Mouse (Mus musculus) testis, adult 2 months (tissue): Measurements from ENCODE around the gene Foxn3.

Source experiments
- CTCF ChIP-seq: fragments of 200-500 bp; IDR thresholded peaks from 2 replicates; pipeline ENCODE4 v1.5.1; 2012; ENCODE audit warnings: low read depth, mild to moderate bottlenecking, inconsistent platforms, low read length, moderate library complexity; ENCODE audit not compliant: control insufficient read depth, insufficient read depth, insufficient replicate concordance
- POLR2A ChIP-seq: fragments of 200-500 bp; IDR thresholded peaks from 2 replicates; pipeline ENCODE4 v1.6.1; 2012; ENCODE audit warnings: low read depth, mild to moderate bottlenecking, inconsistent platforms, low read length, moderate library complexity; ENCODE audit not compliant: control insufficient read depth

DNA sequence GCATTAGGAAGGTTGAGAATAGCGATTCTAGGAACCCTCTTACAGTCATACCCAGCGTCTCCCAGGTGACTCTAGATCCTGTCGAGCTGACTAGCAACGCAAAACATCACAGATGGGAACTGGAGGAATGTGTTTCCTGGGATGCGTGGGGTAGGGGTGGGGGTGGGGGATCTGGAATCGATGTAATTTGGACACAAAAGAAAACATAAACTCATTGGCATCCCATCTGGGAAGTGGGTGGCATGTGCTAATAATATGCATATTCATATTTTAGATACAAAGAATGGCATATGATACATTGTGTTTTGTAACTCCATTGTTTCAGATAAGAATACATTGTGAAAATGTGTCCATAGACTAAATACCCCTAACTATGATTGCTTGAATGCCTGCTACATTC is 393.5 kb downstream of the Foxn3 start:
- TF ChIP-seq CTCF: no peak
- no peak for TF ChIP-seq POLR2A
